Mouse (Mus musculus) liver, embryonic 14.5 days (tissue): ENCODE measurements around the gene Gaa. TPM values are rescaled to one million over a fixed set of nuclear protein-coding genes. Genes with fewer than 3 reads are reported as not detected.
A peak's percentile ranks its signal among the peaks of the same experiment; 100 is the strongest.
"Not testable (repeated sequence)": the region's sequence is repeated elsewhere in the genome, so short reads cannot be mapped to it uniquely, and the experiment has no call there.

Experiments used
- ATAC-seq: fragments of 200-750 bp; cut with Nextera tagmentation; 2 replicates; pipeline ENCODE4 v1.8.0; 2017; ENCODE audit warnings: moderate number of reproducible peaks, mild to moderate bottlenecking, moderate library complexity; ENCODE audit not compliant: insufficient read depth
- DNase-seq, 3 experiments: peaks; one replicate each; pipeline ENCODE4 v3.0.0-alpha.2; 2012 to 2013; ENCODE audit warnings: low read depth in 3 of 3, low spot score in 3 of 3
- H3K27ac ChIP-seq: fragments of 300-500 bp; sonication (generic); 2 replicates; pipeline ENCODE4 v1.5.1; 2014; ENCODE audit warnings: moderate library complexity, mild to moderate bottlenecking, control low read depth, inconsistent platforms
- H3K27me3 ChIP-seq: fragments of 300-500 bp; sonication (generic); 2 replicates; pipeline ENCODE4 v1.6.1; 2014; ENCODE audit warnings: mild to moderate bottlenecking, low read length, moderate library complexity; ENCODE audit not compliant: control insufficient read depth, insufficient read depth
- H3K36me3 ChIP-seq: fragments of 300-500 bp; sonication (generic); replicated peaks from 2 replicates; pipeline ENCODE4 v1.6.1; 2014; ENCODE audit warnings: low read depth; ENCODE audit not compliant: control insufficient read depth, insufficient read depth
- H3K4me1 ChIP-seq, 2 experiments: fragments of 200-500 bp in 1 of 2; fragments of 300-500 bp in 1 of 2; sonication (generic) in 1 of 2; replicated peaks; 2 replicates each; pipeline ENCODE4 v1.6.1; 2012 to 2014; ENCODE audit warnings: antibody characterized with exemption in 1 of 2, inconsistent platforms in 1 of 2, low read length in 1 of 2; ENCODE audit not compliant: control insufficient read depth in 2 of 2, insufficient read depth in 2 of 2
- H3K4me2 ChIP-seq: fragments of 300-500 bp; sonication (generic); 2 replicates; pipeline ENCODE4 v1.6.1; 2014; ENCODE audit warnings: low read depth, mild to moderate bottlenecking, control low read depth, moderate library complexity
- H3K4me3 ChIP-seq, 2 experiments: fragments of 200-500 bp in 1 of 2; fragments of 300-500 bp in 1 of 2; sonication (generic) in 1 of 2; 2 replicates each; pipeline ENCODE4 v1.5.1; 2012 to 2014; ENCODE audit warnings: low read depth in 2 of 2, low read length in 2 of 2, mild to moderate bottlenecking in 2 of 2, control low read depth in 1 of 2, inconsistent platforms in 1 of 2, moderate library complexity in 1 of 2; ENCODE audit not compliant: insufficient read depth in 1 of 2
- H3K9ac ChIP-seq: fragments of 300-500 bp; sonication (generic); replicated peaks from 2 replicates; pipeline ENCODE4 v1.6.1; 2014; ENCODE audit warnings: mild to moderate bottlenecking, control low read depth, moderate library complexity
- H3K9me3 ChIP-seq: fragments of 300-500 bp; sonication (generic); 2 replicates; pipeline ENCODE4 v1.6.1; 2016; ENCODE audit warnings: low read length, mixed read lengths; ENCODE audit not compliant: control insufficient read depth
- CTCF ChIP-seq: IDR thresholded peaks from 2 replicates; pipeline ENCODE4 v1.5.1; 2016; ENCODE audit warnings: antibody characterized with exemption, low read depth, control low read depth
- EP300 ChIP-seq: IDR thresholded peaks from 2 replicates; pipeline ENCODE4 v1.6.1; 2016; ENCODE audit warnings: antibody characterized with exemption, low read depth
- WGBS: fragments of 180-500 bp; shearing (Covaris S2); extraction: QIAGEN DNeasy Blood & Tissue Kit; methylation state at CpG from one replicate; pipeline ENCODE4 v1.1.7; 2014; ENCODE audit not compliant: insufficient replicate concordance; 5-methylcytosine and 5-hydroxymethylcytosine counted together
- polyA plus RNA-seq, 2 experiments: library from polyadenylated mRNA; depleted of rRNA in 1 of 2; stranded (reverse) in 1 of 2; unstranded in 1 of 2; fragments of >200 nt; fragmentation: Nextera tagmentation in 1 of 2; extraction: Ambion mirVana in 1 of 2; gene quantifications; 2 replicates each; pipeline versions ENCODE4 v1.2.1 to v1.2.3; 2012 to 2014

Gene Gaa
- polyA plus RNA-seq, 2 experiments: 11.8 to 14.7 TPM

- H3K9ac ChIP-seq: no peak overlapping the region
- no peak for DNase-seq
- TF ChIP-seq EP300: no peak
- TF ChIP-seq CTCF: peak; percentile 71
- ATAC-seq: no peak
- 76% methylated on average over 8 of the region's 8 CpGs for WGBS
- H3K27me3 ChIP-seq: no peaks in the 10 kb centered on the region
- H3K27ac ChIP-seq: no peak overlapping the region
- no peaks in the 10 kb centered on the region for H3K9me3 ChIP-seq
- H3K36me3 ChIP-seq: no peaks in the 10 kb centered on the region; the same call in 1 of the 2 replicates
- no peak overlapping the region for H3K4me2 ChIP-seq
- H3K4me1 ChIP-seq: peaks cover 0 to 6% of the 10 kb centered on the region in 2 experiments; a peak in 2 of 4 replicates
- no peak overlapping the region for H3K4me3 ChIP-seq
Observed at GRCm38 (mm10) chr11:119273186-119273930, 5.7 kb downstream of the Gaa start.

GRCm38 (mm10) chr11:119281030-119281429, 13.3 kb downstream of the Gaa start:
- Histone ChIP-seq H3K27ac (no peak overlapping the region), H3K36me3 (no peaks in the 10 kb centered on the region), H3K27me3 (no peaks in the 10 kb centered on the region), H3K4me1 (no peaks in the 10 kb centered on the region), H3K4me3 (no peak overlapping the region), H3K9me3 (no peaks in the 10 kb centered on the region), H3K9ac (no peak overlapping the region), H3K4me2 (no peak overlapping the region)
- ATAC-seq (no peak), DNase-seq (no peak)
- 75% methylated on average over 15 of the region's 15 CpGs for WGBS
- TF ChIP-seq EP300: no peak
- TF ChIP-seq CTCF: no peak

DNA sequence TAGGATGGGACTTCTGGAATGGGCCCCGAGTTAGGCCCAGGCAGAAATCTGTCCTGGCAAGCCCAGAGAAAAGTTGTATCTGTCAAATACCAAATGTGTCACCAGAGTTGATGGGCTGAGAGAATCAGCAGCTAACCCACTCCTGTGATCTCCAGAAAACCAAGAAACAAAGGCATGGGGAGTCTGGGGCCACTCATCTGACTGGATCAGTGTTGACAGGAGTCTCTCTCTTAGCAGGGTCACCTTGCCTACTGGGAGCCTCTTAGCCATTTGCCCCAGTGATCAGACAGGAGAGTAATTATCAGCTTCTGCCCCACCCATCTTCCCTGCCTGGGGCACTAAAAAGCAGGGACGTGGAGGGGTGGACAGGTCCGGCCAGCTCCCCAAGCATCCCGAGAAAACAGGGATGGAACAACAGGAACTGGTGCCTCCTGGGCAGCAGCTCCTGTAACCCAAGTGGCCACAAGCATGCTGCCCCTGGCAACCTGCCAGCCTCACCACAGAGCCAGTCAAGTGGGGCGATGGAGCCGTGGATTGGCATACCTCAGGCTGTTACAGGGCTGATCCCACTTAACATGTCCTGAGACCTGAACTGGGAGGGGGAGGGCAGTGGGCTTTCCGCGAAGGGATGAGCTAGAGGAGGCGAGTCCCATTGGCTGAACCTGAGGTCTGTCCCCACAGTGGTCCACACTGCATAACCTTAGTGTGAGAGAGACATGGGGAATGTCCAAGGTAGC, 18.3 kb downstream of the Gaa start:
- Histone ChIP-seq H3K9me3 (no peaks in the 10 kb centered on the region), H3K27me3 (no peaks in the 10 kb centered on the region), H3K4me1 (no peaks in the 10 kb centered on the region), H3K4me3 (no peak overlapping the region), H3K9ac (no peak overlapping the region), H3K36me3 (peaks cover 38% of the 10 kb centered on the region), H3K4me2 (no peak overlapping the region), H3K27ac (no peak overlapping the region)
- ATAC-seq: no peak; the same call in 1 of the 2 replicates
- no peak for DNase-seq
- 78% methylated on average over 9 of the region's 9 CpGs for WGBS
- TF ChIP-seq EP300 (no peak), CTCF (no peak)

DNA sequence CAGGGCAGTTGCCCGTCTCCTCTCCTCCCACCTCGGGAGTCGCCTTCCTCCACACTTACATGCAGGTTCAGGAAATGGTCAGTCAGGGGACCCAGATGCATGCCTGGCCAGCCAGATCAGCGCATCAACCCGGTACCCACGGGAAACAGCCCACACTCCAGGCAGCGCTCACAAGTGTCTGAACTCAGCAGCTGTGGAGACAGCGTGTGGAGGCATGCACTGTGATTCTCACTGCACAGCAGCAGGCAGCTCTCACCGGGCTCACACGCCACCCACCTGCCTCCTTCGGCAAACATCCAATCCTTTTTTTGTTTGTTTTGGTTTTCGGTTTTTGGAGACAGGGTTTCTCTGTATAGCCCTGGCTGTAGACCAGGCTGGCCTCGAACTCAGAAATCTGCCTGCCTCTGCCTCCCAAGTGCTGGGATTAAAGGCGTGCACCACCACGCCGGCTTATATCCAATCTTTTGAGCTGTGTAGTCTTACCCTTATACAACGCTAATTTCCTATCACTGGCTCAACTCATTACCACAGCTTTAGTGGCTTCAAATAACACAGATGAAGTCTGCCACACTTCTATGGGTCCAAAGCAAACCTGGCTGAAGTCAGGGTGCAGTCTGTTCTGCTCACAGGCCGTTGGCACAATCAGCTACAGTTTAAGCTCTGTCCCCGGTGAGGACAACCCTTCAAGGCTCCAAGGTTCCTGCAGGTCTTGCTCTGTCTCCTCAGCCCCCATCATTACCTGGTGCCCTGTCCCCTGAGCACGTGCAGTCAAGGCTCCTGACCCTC, 19.7 kb downstream of the Gaa start:
- no peak for ATAC-seq
- H3K36me3 ChIP-seq: peaks cover 50% of the 10 kb centered on the region
- WGBS: 82% methylated on average over 20 of the region's 20 CpGs

DNA sequence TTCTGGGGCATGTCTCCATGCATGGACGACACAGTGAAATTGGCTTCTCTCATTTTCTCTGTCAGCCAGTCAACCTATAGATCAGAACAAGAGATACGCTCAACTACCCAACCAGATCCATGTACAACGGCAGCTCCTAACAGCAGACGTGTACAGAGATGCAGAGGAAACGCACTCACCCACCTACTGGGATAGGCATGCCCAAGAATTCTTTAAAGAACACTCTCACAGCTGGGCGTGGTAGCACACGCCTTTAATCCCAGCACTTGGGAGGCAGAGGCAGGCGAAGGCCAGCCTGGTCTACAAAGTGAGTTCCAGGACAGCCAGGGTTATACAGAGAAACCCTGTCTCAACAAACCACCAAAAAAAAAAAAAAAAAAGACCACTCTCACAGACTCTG, 25.2 kb downstream of the Gaa start:
- WGBS: 78% methylated on average over 8 of the region's 8 CpGs

More for the DNA sequence above, 19.7 kb downstream of the Gaa start:
- Histone ChIP-seq H3K4me3 (no peak overlapping the region), H3K9ac (no peak overlapping the region), H3K4me1 (no peaks in the 10 kb centered on the region), H3K27ac (no peak overlapping the region), H3K4me2 (no peak overlapping the region), H3K9me3 (no peaks in the 10 kb centered on the region), H3K27me3 (no peaks in the 10 kb centered on the region)
- TF ChIP-seq CTCF: no peak
- TF ChIP-seq EP300: no peak
- no peak for DNase-seq

More for the DNA sequence above, 25.2 kb downstream of the Gaa start:
- ATAC-seq, H3K4me2 ChIP-seq, H3K27me3 ChIP-seq, H3K9me3 ChIP-seq, DNase-seq, H3K9ac ChIP-seq, H3K4me1 ChIP-seq, H3K4me3 ChIP-seq, H3K27ac ChIP-seq: not testable (repeated sequence)
- H3K36me3 ChIP-seq: peaks cover 93% of the 10 kb centered on the region
